Mouse (Mus musculus) olfactory bulb, adult 2 months (tissue): ENCODE measurements around the gene 6430531B16Rik.

ENCODE experiments used
- CTCF ChIP-seq: fragments of 200-500 bp; IDR thresholded peaks from 2 replicates; pipeline ENCODE4 v1.5.1; 2012; ENCODE audit warnings: low read depth, mild to moderate bottlenecking, low read length, moderate library complexity; ENCODE audit not compliant: insufficient read depth
- POLR2A ChIP-seq: fragments of 200-500 bp; IDR thresholded peaks from 2 replicates; pipeline ENCODE4 v1.6.1; 2012; ENCODE audit warnings: mild to moderate bottlenecking, low read depth, low read length, moderate library complexity; ENCODE audit not compliant: insufficient read depth

DNA sequence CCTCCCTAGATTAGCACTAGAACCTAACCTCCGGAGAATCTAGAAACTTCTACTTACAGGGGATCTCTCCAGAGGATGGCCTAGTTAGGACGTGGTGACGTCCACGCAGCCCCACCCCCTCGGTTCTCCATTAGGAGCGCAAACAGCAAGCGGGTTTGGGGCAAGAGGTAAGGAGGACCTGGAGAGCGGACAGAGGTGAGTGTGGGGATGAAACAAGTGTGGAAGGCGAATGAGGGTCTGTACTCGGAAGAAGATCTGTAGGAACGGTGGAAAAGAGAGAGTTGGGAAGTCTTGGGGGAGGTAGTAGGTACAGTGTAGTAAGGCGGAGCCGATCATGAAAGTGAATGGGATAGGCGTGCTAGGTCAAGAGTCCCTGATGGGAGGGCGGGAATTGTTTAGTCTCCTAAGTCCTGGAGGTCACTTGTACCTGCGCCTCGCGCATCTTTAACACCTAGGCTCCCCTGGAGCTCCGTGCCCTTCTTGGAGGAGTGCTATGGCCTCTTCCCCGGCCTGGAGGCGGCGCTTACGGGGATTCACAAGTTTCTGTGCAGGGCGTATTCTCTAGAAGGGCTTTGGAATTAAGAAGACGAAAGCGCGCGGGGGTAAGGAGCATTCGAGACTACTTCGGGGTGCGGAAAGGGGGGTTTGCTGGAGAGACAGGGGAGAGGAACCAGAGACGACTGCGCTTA, 28.1 kb downstream of the 6430531B16Rik start:
- TF ChIP-seq CTCF, result no peak
- TF ChIP-seq POLR2A, result no peak
